Mouse (Mus musculus): ENCODE results near the gene Cyp2b13. TPM values are rescaled to one million over a fixed set of nuclear protein-coding genes. Genes with fewer than 3 reads are reported as not detected.
"Not testable (repeated sequence)": the region's sequence is repeated elsewhere in the genome, so short reads cannot be mapped to it uniquely, and the experiment has no call there.

The Cyp2b13 gene
- not detected for total RNA-seq (2021)

- intact Hi-C loops (cut with DNase I); DNase-seq (ENCODE audit: low spot score in 2 of 2): not testable (repeated sequence)
Measured at GRCm38 (mm10) chr7:26061197-26061596, at the start of gene Cyp2b13. Gene Cyp2b13, plus strand, starts transcription at chr7:26061497.

DNA sequence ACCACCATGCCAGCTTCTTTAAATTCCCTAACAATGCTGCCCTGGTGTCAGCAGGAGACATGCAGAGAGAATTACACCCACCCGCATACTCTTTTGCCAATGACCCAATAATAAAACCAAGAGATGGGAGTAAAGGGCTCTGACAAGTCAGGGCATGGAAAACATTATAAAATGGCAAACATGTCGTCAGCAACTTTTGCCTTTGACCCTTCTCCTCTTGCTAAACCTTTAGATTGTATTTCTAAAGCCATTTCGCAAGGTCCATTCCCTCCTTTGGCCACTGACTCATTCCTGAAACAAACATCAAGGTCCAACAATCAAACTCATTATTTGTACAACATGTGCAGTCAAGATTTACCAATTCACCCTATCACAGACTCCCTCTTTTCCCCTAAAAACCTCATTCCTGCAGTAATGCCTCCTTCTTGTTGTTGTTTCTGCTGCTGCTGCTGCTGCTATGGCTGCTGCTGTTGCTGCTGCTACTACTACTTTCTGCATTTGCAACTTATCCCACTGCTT, 41.4 kb upstream of the Cyp2b13 start:
- intact Hi-C loops (cut with DNase I); DNase-seq (ENCODE audit: low spot score in 2 of 2): not testable (repeated sequence)

DNA sequence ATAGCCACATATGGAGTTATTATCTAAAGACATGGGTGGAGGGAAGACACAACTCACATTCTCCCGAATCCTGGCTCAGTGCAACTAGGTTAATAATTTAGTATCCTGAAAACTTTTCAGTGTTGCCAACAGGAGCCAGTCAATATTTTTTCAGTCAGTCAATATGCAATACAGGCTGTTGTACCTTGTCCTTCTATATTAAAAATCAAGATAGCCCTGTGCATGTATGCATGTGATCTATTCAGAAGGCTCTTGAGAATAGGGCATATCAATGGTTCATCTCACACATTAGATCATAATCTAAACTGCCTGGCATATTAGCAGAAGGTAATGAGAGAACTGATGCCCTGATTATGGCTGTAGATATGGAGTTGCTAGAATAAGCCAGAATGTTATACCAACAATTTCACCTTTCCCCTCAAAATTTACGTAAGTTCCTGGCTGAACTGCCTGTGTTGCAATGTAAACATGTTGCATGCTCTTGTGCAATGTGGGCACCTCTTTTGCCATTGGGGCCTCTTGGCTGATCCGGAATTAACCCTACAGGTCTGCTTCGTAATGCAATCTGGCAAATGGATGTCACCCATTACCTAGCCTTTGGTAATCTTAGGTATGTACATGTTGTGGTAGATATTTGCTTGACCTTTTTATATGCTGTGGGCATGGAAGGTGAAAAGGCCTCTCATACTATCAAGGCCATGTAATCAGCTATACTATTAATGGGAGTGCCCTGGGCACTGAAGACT, 6.2 kb upstream of the Cyp2b13 start:
- intact Hi-C loops (cut with DNase I); DNase-seq (ENCODE audit: low spot score in 2 of 2): not testable (repeated sequence)

DNA sequence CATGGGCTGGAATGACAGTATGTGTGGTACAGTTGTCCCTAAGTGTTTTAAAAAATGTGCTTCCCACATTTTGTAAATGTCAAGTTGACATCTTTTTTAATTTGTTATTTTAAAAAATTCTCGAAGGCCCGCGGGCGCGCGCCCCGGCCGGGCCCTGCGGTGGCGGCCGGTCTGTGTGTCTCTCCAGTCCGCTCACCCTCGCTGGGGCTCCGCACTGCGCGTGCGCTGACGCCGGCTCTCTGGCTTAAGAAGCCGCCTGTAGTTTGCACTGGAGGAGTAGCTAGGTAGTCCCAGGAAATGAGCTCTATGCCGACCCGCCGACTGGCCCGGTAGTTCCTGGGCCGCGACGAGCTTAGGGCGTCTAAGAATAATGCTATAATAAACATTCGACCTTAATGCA, 10.4 kb downstream of the Cyp2b13 start:
- intact Hi-C loops (cut with DNase I); DNase-seq (ENCODE audit: low spot score in 2 of 2): not testable (repeated sequence)

DNA sequence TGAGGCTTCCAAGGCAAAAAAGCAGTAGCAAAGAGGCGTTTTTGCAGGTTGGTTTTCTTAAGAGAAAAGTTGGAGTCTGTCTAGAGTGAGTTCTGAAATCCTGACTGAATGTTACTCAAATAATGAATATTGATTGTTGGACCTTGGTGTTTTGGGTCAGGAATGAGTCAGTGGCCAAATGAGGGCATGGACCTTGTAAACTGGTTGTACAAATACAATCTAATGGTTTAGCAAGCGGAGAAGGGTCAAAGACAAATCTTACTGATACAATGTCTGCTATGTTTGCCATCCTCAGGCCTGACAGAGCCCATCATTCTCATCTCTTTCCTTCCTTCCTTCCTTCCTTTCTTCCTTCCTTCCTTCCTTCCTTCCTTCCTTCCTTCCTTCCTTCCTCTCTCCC, 21.3 kb downstream of the Cyp2b13 start:
- DNase-seq (ENCODE audit: low spot score in 2 of 2) = no peak
- intact Hi-C loops (cut with DNase I) = no loop called here

- DNase-seq (ENCODE audit: low spot score in 2 of 2) = no peak
- intact Hi-C loops (cut with DNase I) = loop anchor here (5.0 kb wide), 1 partner anchor 170 kb away; no protein-coding TSS in a partner anchor
Measured at GRCm38 (mm10) chr7:26087391-26087790, 26.1 kb downstream of the Cyp2b13 start.

- intact Hi-C loops (cut with DNase I) = loop anchor here (5.0 kb wide), 1 partner anchor 171 kb away; no protein-coding TSS in a partner anchor
- DNase-seq (ENCODE audit: low spot score in 2 of 2) = not testable (repeated sequence)
Measured at GRCm38 (mm10) chr7:26088578-26088977, 27.3 kb downstream of the Cyp2b13 start.

- DNase-seq (ENCODE audit: low spot score in 2 of 2); intact Hi-C loops (cut with DNase I): not testable (repeated sequence)
Measured at GRCm38 (mm10) chr7:26139623-26140022, 78.3 kb downstream of the Cyp2b13 start.

DNA sequence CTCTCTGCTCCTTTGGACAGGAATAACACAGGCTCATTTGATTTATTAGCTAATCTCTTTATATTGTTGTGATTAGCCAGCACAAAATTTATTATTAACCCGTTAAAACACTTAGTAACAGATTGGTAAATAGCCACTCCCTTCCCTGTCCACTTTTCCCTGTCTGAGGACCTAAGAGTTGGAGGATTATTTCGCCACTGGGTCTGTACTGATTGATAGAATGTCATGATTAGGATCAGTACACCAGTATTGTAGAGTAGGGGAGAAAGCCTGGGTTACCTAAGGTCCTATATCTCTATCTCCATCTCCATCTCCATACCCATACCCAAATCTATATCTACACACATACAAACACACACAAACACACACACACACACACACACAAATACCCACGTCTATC, 82.4 kb downstream of the Cyp2b13 start:
- intact Hi-C loops (cut with DNase I); DNase-seq (ENCODE audit: low spot score in 2 of 2): not testable (repeated sequence)

Other genes starting within 250 kb of the Cyp2b13 start
- 1 to 10 TPM; 2.9 to 3.8 TPM for gene Cyp2s1, start 244.6 kb upstream of the Cyp2b13 start, total RNA-seq (2021)
- gene Cyp2b10, start 163.9 kb upstream of the Cyp2b13 start, total RNA-seq (2021) = under 1 TPM in 1 of 2 experiments, not detected in 1; 0.54 TPM
- not detected for gene Cyp2b9, start 111.9 kb downstream of the Cyp2b13 start, total RNA-seq (2021)
- gene Vmn1r184, start 198.8 kb downstream of the Cyp2b13 start, total RNA-seq (2021) = not detected
- gene Cyp2a4, start 245.7 kb downstream of the Cyp2b13 start, total RNA-seq (2021) = not detected